Mouse (Mus musculus) liver, adult 2 months (tissue): ENCODE data around the gene Synm. TPM values are rescaled to one million over a fixed set of nuclear protein-coding genes. Genes with fewer than 3 reads are reported as not detected.

Source experiments
- DNase-seq: peaks from one replicate; pipeline ENCODE4 v3.0.0-alpha.2; 2011; ENCODE audit warnings: low read depth, low spot score; ENCODE audit errors: extremely low read depth
- H3K27ac ChIP-seq: fragments of 200-500 bp; replicated peaks from 2 replicates; pipeline ENCODE4 v1.5.1; 2012; ENCODE audit warnings: low read depth, mild to moderate bottlenecking, control low read depth, inconsistent platforms, low read length; ENCODE audit not compliant: insufficient read depth
- H3K27me3 ChIP-seq: fragments of 200-500 bp; 2 replicates; pipeline ENCODE4 v1.6.1; 2012; ENCODE audit warnings: mild to moderate bottlenecking, moderate library complexity, low read length, inconsistent platforms; ENCODE audit not compliant: control insufficient read depth, insufficient read depth
- H3K36me3 ChIP-seq: fragments of 200-500 bp; 2 replicates; pipeline ENCODE4 v1.6.1; 2012; ENCODE audit warnings: low read length, inconsistent platforms; ENCODE audit not compliant: control insufficient read depth, insufficient read depth
- H3K4me1 ChIP-seq: fragments of 200-500 bp; 2 replicates; pipeline ENCODE4 v1.6.1; 2011; ENCODE audit warnings: low read length; ENCODE audit not compliant: control insufficient read depth, insufficient read depth
- H3K4me3 ChIP-seq: fragments of 200-500 bp; 2 replicates; pipeline ENCODE4 v1.5.1; 2011; ENCODE audit warnings: low read depth, mild to moderate bottlenecking, control low read depth, low read length, moderate library complexity; ENCODE audit not compliant: insufficient read depth
- H3K79me2 ChIP-seq: fragments of 200-500 bp; 2 replicates; pipeline ENCODE4 v1.6.1; 2012; ENCODE audit warnings: inconsistent platforms, mild to moderate bottlenecking, low read length, moderate library complexity; ENCODE audit not compliant: control insufficient read depth, insufficient read depth
- H3K9ac ChIP-seq: fragments of 200-500 bp; 2 replicates; pipeline ENCODE4 v1.6.1; 2012; ENCODE audit warnings: low read depth, mild to moderate bottlenecking, control low read depth, inconsistent platforms, low read length
- CTCF ChIP-seq: fragments of 200-500 bp; IDR thresholded peaks from 2 replicates; pipeline ENCODE4 v1.5.1; 2011; ENCODE audit warnings: low read depth, low read length, control low read depth
- POLR2A ChIP-seq: fragments of 200-500 bp; IDR thresholded peaks from 2 replicates; pipeline ENCODE4 v1.6.1; 2011; ENCODE audit warnings: low read length, control low read depth; ENCODE audit not compliant: insufficient read depth; ENCODE audit errors: extremely low read depth
- WGBS: fragments of 180-500 bp; shearing (Covaris S2); methylation state at CpG from one replicate; pipeline ENCODE4 v1.1.7; 2018; 5-methylcytosine and 5-hydroxymethylcytosine counted together
- polyA plus RNA-seq: library from polyadenylated mRNA; depleted of rRNA; stranded (reverse); fragments of >200 nt; gene quantifications from 2 replicates; pipeline ENCODE4 v1.2.3, GENCODE M21; 2012
- total RNA-seq: library from RNA; depleted of rRNA; stranded (reverse); fragments of >200 nt; gene quantifications from 2 replicates; pipeline ENCODE4 v1.2.3, GENCODE M21; 2014

Gene Synm
- total and polyA plus RNA-seq, 2 experiments: 0.12 to 0.37 TPM

- no peak overlapping the region for H3K9ac ChIP-seq
- DNase-seq: no peak
- no peak overlapping the region for H3K4me3 ChIP-seq
- H3K4me1 ChIP-seq: 0 out of 2 replicates have a peak, but pooled peaks cover 1% of the 10 kb centered on the region
- H3K79me2 ChIP-seq: no peaks in the 10 kb centered on the region
- no peak for TF ChIP-seq POLR2A
- no peak for TF ChIP-seq CTCF
- H3K27ac ChIP-seq: no peak overlapping the region
- H3K36me3 ChIP-seq: peaks cover 3% of the 10 kb centered on the region; the same call in 1 of the 2 replicates
- H3K27me3 ChIP-seq: no peaks in the 10 kb centered on the region
- 95% methylated on average over 23 of the region's 23 CpGs for WGBS
Observed at GRCm38 (mm10) chr7:67692791-67693538, 66.6 kb downstream of the Synm start.

- 0 out of 2 replicates have a peak, but pooled peaks cover 1% of the 10 kb centered on the region for H3K4me1 ChIP-seq
Observed at GRCm38 (mm10) chr7:67692141-67692540, 67.4 kb downstream of the Synm start.

GRCm38 (mm10) chr7:67691036-67691435 is 68.5 kb downstream of the Synm start:
- no peaks in the 10 kb centered on the region for H3K79me2 ChIP-seq
- DNase-seq: no peak

More at GRCm38 (mm10) chr7:67692141-67692540, 67.4 kb downstream of the Synm start:
- no peak for TF ChIP-seq CTCF
- no peak for TF ChIP-seq POLR2A
- DNase-seq: no peak
- Histone ChIP-seq H3K9ac (no peak overlapping the region), H3K27ac (no peak overlapping the region), H3K79me2 (no peaks in the 10 kb centered on the region), H3K36me3 (peaks cover 3% of the 10 kb centered on the region; the same call in 1 of the 2 replicates), H3K27me3 (no peaks in the 10 kb centered on the region), H3K4me3 (no peak overlapping the region)
- 63% methylated on average over 3 of the region's 3 CpGs for WGBS

GRCm38 (mm10) chr7:67689793-67690192 is 69.7 kb downstream of the Synm start:
- Histone ChIP-seq H3K4me1 (0 out of 2 replicates have a peak, but pooled peaks cover 1% of the 10 kb centered on the region), H3K4me3 (no peak overlapping the region), H3K9ac (no peak overlapping the region), H3K79me2 (no peaks in the 10 kb centered on the region), H3K27me3 (no peaks in the 10 kb centered on the region), H3K27ac (no peak overlapping the region), H3K36me3 (peaks cover 15% of the 10 kb centered on the region)
- WGBS: 91% methylated on average over 7 of the region's 7 CpGs
- TF ChIP-seq CTCF (no peak), POLR2A (no peak)
- no peak for DNase-seq

More at GRCm38 (mm10) chr7:67691036-67691435, 68.5 kb downstream of the Synm start:
- Histone ChIP-seq H3K9ac (no peak overlapping the region), H3K27ac (no peak overlapping the region), H3K4me1 (0 out of 2 replicates have a peak, but pooled peaks cover 1% of the 10 kb centered on the region), H3K27me3 (no peaks in the 10 kb centered on the region), H3K36me3 (peaks cover 5% of the 10 kb centered on the region), H3K4me3 (no peak overlapping the region)
- WGBS: 86% methylated on average over 6 of the region's 6 CpGs
- no peak for TF ChIP-seq CTCF
- no peak for TF ChIP-seq POLR2A

- Histone ChIP-seq H3K4me1 (0 out of 2 replicates have a peak, but pooled peaks cover 1% of the 10 kb centered on the region), H3K79me2 (peaks cover 3% of the 10 kb centered on the region; the same call in 1 of the 2 replicates), H3K9ac (no peak overlapping the region), H3K4me3 (no peak overlapping the region), H3K27me3 (no peaks in the 10 kb centered on the region), H3K27ac (no peak overlapping the region), H3K36me3 (peaks cover 27% of the 10 kb centered on the region)
- DNase-seq: peak; percentile 43
- TF ChIP-seq CTCF: no peak
- TF ChIP-seq POLR2A: no peak
- 35% methylated on average over 3 of the region's 3 CpGs for WGBS
Observed at GRCm38 (mm10) chr7:67688281-67688680, 71.3 kb downstream of the Synm start.

GRCm38 (mm10) chr7:67686545-67686944 is 73.0 kb downstream of the Synm start:
- no peak overlapping the region for H3K4me3 ChIP-seq
- DNase-seq: no peak
- no peaks in the 10 kb centered on the region for H3K27me3 ChIP-seq
- H3K4me1 ChIP-seq: 0 out of 2 replicates have a peak, but pooled peaks cover 1% of the 10 kb centered on the region
- H3K27ac ChIP-seq: no peak overlapping the region
- TF ChIP-seq POLR2A: no peak
- TF ChIP-seq CTCF: no peak
- peaks cover 3% of the 10 kb centered on the region; the same call in 1 of the 2 replicates for H3K79me2 ChIP-seq
- WGBS: 98% methylated on average over 3 of the region's 3 CpGs
- H3K36me3 ChIP-seq: peaks cover 42% of the 10 kb centered on the region
- H3K9ac ChIP-seq: no peak overlapping the region
